Mouse (Mus musculus): ENCODE results near the gene Cep128.

- no peak for TF ChIP-seq CTCF (IDR thresholded peaks at IDR 0.05; ENCODE audit: control insufficient read depth, insufficient read depth, insufficient replicate concordance, low read depth, low read length)
- TF ChIP-seq POLR2A (IDR thresholded peaks at IDR 0.05; ENCODE audit: control insufficient read depth, low read depth, low read length) = no peak
Measured at GRCm38 (mm10) chr12:91040267-91040905, 343.8 kb downstream of the Cep128 start.
